Mouse (Mus musculus): ENCODE measurements around the gene D13Ertd608e. TPM values are rescaled to one million over a fixed set of nuclear protein-coding genes. Genes with fewer than 3 reads are reported as not detected.
A peak's percentile ranks its signal among the peaks of the same experiment; 100 is the strongest.
"Not testable (repeated sequence)": the region's sequence is repeated elsewhere in the genome, so short reads cannot be mapped to it uniquely, and the experiment has no call there.

Gene D13Ertd608e
- polyA plus RNA-seq (2012; ENCODE audit: insufficient read depth, insufficient read length, missing spikeins) = not detected in 2 replicates

DNA sequence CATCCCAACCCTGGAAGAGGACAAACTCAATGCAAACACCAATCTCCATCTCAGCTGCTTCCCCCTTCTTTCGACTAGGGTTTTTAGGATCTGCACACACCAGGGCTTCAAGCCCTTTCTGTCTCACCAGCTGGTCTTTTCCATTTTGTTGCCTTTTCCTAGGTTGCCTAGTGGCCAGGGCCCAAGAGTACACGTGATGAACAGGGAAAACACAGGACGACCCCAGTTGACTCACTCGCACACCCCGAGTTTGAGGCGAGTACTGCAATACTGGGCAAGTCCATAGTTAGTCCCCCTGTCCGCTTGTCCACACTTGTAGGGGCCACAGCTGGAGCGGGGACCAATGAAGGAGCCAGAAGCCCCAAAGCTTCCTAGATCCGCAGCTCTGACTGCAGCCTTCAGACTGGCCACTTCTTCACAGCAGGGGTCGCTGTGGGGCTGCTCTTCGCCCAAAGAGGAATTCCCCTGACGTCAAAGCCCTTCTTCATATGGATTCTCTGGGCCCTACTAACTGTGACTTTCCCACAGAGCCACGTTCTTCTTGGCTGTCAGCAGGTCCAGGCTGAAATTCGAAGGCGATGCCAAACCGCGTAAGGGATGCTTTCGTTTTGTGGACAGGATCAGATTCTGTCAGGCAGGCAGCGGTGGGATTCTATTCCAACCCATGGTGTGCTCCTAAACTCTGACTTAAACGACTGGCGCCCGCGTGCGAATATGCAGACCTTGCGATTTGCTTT is at the start of gene D13Ertd608e:
TSS of gene D13Ertd608e (plus strand) at position 687 of the 737 bp plus-strand sequence.
- H3K4me3 ChIP-seq (ENCODE audit: insufficient read depth, low read length) = peak within 1 kb of the TSS; percentile 45
- H3K27ac ChIP-seq (ENCODE audit: insufficient read depth, low read depth, low read length) = not testable (repeated sequence)

GRCm38 (mm10) chr13:119789851-119790717 is 45.7 kb upstream of the D13Ertd608e start:
- H3K27ac ChIP-seq (ENCODE audit: insufficient read depth, low read depth, low read length) = peak overlapping the region; percentile 61
- no peak for TF ChIP-seq CTCF (IDR thresholded peaks at IDR 0.05; ENCODE audit: low read depth, low read length)
- no peak for TF ChIP-seq POLR2A (IDR thresholded peaks at IDR 0.05; ENCODE audit: borderline replicate concordance, low read depth, low read length)

More for the DNA sequence above, at the start of gene D13Ertd608e:
- not testable (repeated sequence) for H3K4me1 ChIP-seq (ENCODE audit: control insufficient read depth, insufficient read depth, low read length)

GRCm38 (mm10) chr13:119790761-119791579 is 44.8 kb upstream of the D13Ertd608e start, which contains the start of gene Zfp131:
TSS of gene Zfp131 (minus strand) at chr13:119790889.
- peak within 1 kb of the TSS; percentile 75 for H3K4me3 ChIP-seq (ENCODE audit: insufficient read depth, low read length)
- H3K27ac ChIP-seq (ENCODE audit: insufficient read depth, low read depth, low read length) = peak within 1 kb of the TSS; percentile 61
- no peak for TF ChIP-seq CTCF (IDR thresholded peaks at IDR 0.05; ENCODE audit: low read depth, low read length)
- no peak for TF ChIP-seq POLR2A (IDR thresholded peaks at IDR 0.05; ENCODE audit: borderline replicate concordance, low read depth, low read length)
- peaks cover 5% of the 10 kb centered on the region for H3K4me1 ChIP-seq (ENCODE audit: control insufficient read depth, insufficient read depth, low read length)

More at GRCm38 (mm10) chr13:119789851-119790717, 45.7 kb upstream of the D13Ertd608e start:
- H3K4me1 ChIP-seq (ENCODE audit: control insufficient read depth, insufficient read depth, low read length) = peaks cover 5% of the 10 kb centered on the region
- H3K4me3 ChIP-seq (ENCODE audit: insufficient read depth, low read length) = peak overlapping the region; percentile 75

DNA sequence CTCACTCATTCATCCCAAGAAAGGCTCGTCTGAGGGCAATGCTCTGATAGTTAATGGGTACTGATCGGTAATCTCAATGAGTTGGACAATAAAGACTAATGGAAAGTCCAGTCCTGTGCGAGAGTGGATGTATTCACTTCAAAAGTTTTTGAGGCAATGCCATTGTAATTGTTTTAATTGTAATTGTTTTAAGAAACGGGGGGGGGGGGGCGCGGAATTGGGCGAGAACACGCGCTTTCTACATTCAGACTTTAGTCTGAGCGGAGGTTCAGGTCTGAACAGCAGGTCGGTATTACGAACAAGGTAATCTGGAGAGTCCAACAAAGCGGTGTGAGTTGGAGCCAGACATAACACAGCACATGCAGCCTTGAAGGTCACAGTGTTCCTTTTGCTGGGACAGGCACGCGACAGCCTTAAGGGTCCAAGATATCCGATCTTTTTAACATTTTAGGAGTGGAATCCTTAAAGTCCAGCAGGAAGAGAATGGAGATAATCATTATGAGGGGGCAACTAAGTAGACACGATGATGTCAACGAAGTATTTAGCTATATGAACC is 44.1 kb upstream of the D13Ertd608e start:
- Histone ChIP-seq H3K4me3 (ENCODE audit: insufficient read depth, low read length) (peak overlapping the region; percentile 71), H3K27ac (ENCODE audit: insufficient read depth, low read depth, low read length) (peak overlapping the region; percentile 44), H3K4me1 (ENCODE audit: control insufficient read depth, insufficient read depth, low read length) (peaks cover 5% of the 10 kb centered on the region)
- TF ChIP-seq CTCF (IDR thresholded peaks at IDR 0.05; ENCODE audit: low read depth, low read length) = no peak
- no peak for TF ChIP-seq POLR2A (IDR thresholded peaks at IDR 0.05; ENCODE audit: borderline replicate concordance, low read depth, low read length)

GRCm38 (mm10) chr13:119792791-119793404 is 42.9 kb upstream of the D13Ertd608e start:
- Histone ChIP-seq H3K4me3 (ENCODE audit: insufficient read depth, low read length) (no peak overlapping the region), H3K27ac (ENCODE audit: insufficient read depth, low read depth, low read length) (no peak overlapping the region), H3K4me1 (ENCODE audit: control insufficient read depth, insufficient read depth, low read length) (peaks cover 5% of the 10 kb centered on the region)
- no peak for TF ChIP-seq CTCF (IDR thresholded peaks at IDR 0.05; ENCODE audit: low read depth, low read length)
- TF ChIP-seq POLR2A (IDR thresholded peaks at IDR 0.05; ENCODE audit: borderline replicate concordance, low read depth, low read length) = no peak

- H3K27ac ChIP-seq (ENCODE audit: insufficient read depth, low read depth, low read length) = no peak overlapping the region
- H3K4me1 ChIP-seq (ENCODE audit: control insufficient read depth, insufficient read depth, low read length) = peaks cover 3% of the 10 kb centered on the region
- no peak overlapping the region for H3K4me3 ChIP-seq (ENCODE audit: insufficient read depth, low read length)
- TF ChIP-seq CTCF (IDR thresholded peaks at IDR 0.05; ENCODE audit: low read depth, low read length) = no peak
These were observed 38.1 kb upstream of the D13Ertd608e start for GRCm38 (mm10) chr13:119797656-119798055.

DNA sequence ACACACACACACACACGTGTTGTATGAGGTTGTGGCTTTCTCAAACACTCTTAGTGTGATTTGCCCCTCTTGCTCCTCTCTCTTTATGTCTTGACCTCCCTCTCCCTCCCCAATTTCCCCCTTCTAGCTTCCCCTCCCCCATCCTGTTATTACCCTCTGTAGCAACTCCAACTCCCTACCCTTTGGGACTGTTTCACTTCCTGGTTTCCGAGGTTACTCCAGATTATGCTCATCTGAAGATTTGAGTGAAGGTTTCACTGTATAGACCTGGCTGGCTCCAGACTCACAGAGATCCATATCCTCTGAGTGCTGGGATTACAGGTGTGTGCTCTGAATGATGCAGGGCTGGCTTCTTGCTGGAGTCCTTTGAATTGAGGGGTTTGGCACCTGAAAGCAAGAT is 26.9 kb upstream of the D13Ertd608e start:
- Histone ChIP-seq H3K27ac (ENCODE audit: insufficient read depth, low read depth, low read length) (0 out of 2 replicates have a peak overlapping the region, but pooled peaks have one; percentile 9), H3K4me3 (ENCODE audit: insufficient read depth, low read length) (no peak overlapping the region), H3K4me1 (ENCODE audit: control insufficient read depth, insufficient read depth, low read length) (peaks cover 16% of the 10 kb centered on the region)
- TF ChIP-seq POLR2A (IDR thresholded peaks at IDR 0.05; ENCODE audit: borderline replicate concordance, low read depth, low read length) = no peak
- no peak for TF ChIP-seq CTCF (IDR thresholded peaks at IDR 0.05; ENCODE audit: low read depth, low read length)

DNA sequence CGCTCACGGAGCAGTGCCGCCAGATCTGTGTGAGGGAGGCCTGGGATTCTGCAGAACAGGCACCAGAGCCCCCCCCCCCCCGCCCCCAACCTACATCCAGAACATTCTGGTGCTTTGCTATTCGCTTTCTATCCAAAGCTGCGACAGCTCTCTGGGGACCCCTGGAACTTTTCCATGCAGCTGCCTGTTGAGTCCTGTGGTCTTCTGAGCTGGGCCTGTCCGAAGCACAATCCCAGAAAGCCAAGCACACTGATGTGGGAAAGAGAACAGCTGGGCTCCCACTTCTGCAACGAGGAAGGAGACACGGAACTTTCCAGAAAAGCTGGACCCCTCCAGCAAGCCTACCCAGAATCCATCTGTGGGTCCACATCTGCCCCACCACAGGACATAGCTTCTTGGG is 25.8 kb upstream of the D13Ertd608e start:
- Histone ChIP-seq H3K4me3 (ENCODE audit: insufficient read depth, low read length) (no peak overlapping the region), H3K4me1 (ENCODE audit: control insufficient read depth, insufficient read depth, low read length) (peaks cover 16% of the 10 kb centered on the region), H3K27ac (ENCODE audit: insufficient read depth, low read depth, low read length) (no peak overlapping the region)
- TF ChIP-seq POLR2A (IDR thresholded peaks at IDR 0.05; ENCODE audit: borderline replicate concordance, low read depth, low read length) = no peak
- no peak for TF ChIP-seq CTCF (IDR thresholded peaks at IDR 0.05; ENCODE audit: low read depth, low read length)

- no peak for TF ChIP-seq CTCF (IDR thresholded peaks at IDR 0.05; ENCODE audit: low read depth, low read length)
- Histone ChIP-seq H3K4me1 (ENCODE audit: control insufficient read depth, insufficient read depth, low read length) (peaks cover 8% of the 10 kb centered on the region), H3K27ac (ENCODE audit: insufficient read depth, low read depth, low read length) (no peak overlapping the region), H3K4me3 (ENCODE audit: insufficient read depth, low read length) (no peak overlapping the region)
These were observed 19.0 kb upstream of the D13Ertd608e start for GRCm38 (mm10) chr13:119816798-119817197.

Data from bone marrow macrophage, adult 2 months (primary cell).